Mouse (Mus musculus): ENCODE data around the gene Capn5. TPM values are rescaled to one million over a fixed set of nuclear protein-coding genes. Genes with fewer than 3 reads are reported as not detected.

Capn5 gene
- total and polyA plus RNA-seq, 3 experiments = 0.04 to 0.54 TPM; not detected in 1

GRCm38 (mm10) chr7:98177071-98177485 lies 996 bp downstream of the Capn5 start:
- Histone ChIP-seq H3K9ac (ENCODE audit: control insufficient read depth, low read depth, low read length, poor library complexity, severe bottlenecking) (no peak overlapping the region), H3K4me3 (ENCODE audit: control insufficient read depth in 1 of 2, insufficient read depth in 1 of 2, low read depth in 2 of 2, low read length in 2 of 2) (no peak overlapping the region), H3K27ac (ENCODE audit: control insufficient read depth, low read depth, low read length) (no peak overlapping the region), H3K36me3 (ENCODE audit: control insufficient read depth in 1 of 2, insufficient read depth in 2 of 2, low read length in 2 of 2) (no peaks in the 10 kb centered on the region), H3K79me2 (ENCODE audit: control insufficient read depth, insufficient read depth, low read length, poor library complexity) (no peaks in the 10 kb centered on the region), H3K9me3 (replicated peaks; ENCODE audit: insufficient read depth, low read length) (no peaks in the 10 kb centered on the region), H3K27me3 (ENCODE audit: control insufficient read depth in 1 of 2, insufficient read depth in 2 of 2, low read length in 2 of 2) (no peaks in the 10 kb centered on the region), H3K4me1 (ENCODE audit: control insufficient read depth in 1 of 2, insufficient read depth in 2 of 2, low read length in 2 of 2) (0 out of 4 replicates have a peak, but pooled peaks cover 0 to 3% of the 10 kb centered on the region in 2 experiments)
- no peak for DNase-seq (ENCODE audit: low read depth, low spot score)
- TF ChIP-seq ELF1 (IDR thresholded peaks at IDR 0.05; ENCODE audit: low read depth, low read length) = no peak

- Histone ChIP-seq H3K4me1 (ENCODE audit: control insufficient read depth in 1 of 2, insufficient read depth in 2 of 2, low read length in 2 of 2) (0 out of 4 replicates have a peak, but pooled peaks cover 2 to 3% of the 10 kb centered on the region in 2 experiments), H3K4me3 (ENCODE audit: control insufficient read depth in 1 of 2, insufficient read depth in 1 of 2, low read depth in 2 of 2, low read length in 2 of 2) (no peak overlapping the region), H3K79me2 (ENCODE audit: control insufficient read depth, insufficient read depth, low read length, poor library complexity) (no peaks in the 10 kb centered on the region), H3K27me3 (ENCODE audit: control insufficient read depth in 1 of 2, insufficient read depth in 2 of 2, low read length in 2 of 2) (no peaks in the 10 kb centered on the region), H3K9ac (ENCODE audit: control insufficient read depth, low read depth, low read length, poor library complexity, severe bottlenecking) (no peak overlapping the region), H3K27ac (ENCODE audit: control insufficient read depth, low read depth, low read length) (no peak overlapping the region), H3K36me3 (ENCODE audit: control insufficient read depth in 1 of 2, insufficient read depth in 2 of 2, low read length in 2 of 2) (no peaks in the 10 kb centered on the region), H3K9me3 (replicated peaks; ENCODE audit: insufficient read depth, low read length) (no peaks in the 10 kb centered on the region)
- TF ChIP-seq TAL1 (IDR thresholded peaks at IDR 0.05; ENCODE audit: low read length) = no peak
- no peak for TF ChIP-seq TBP (IDR thresholded peaks at IDR 0.05; ENCODE audit: low read depth, low read length)
- TF ChIP-seq ZC3H11A (IDR thresholded peaks at IDR 0.05; ENCODE audit: low read depth, low read length) = no peak
- no peak for TF ChIP-seq USF2 (IDR thresholded peaks at IDR 0.05; ENCODE audit: borderline replicate concordance in 1 of 2, insufficient read depth in 1 of 2, low read depth in 1 of 2, low read length in 2 of 2)
- no peak for TF ChIP-seq ZKSCAN1 (IDR thresholded peaks at IDR 0.05; ENCODE audit: low read depth, low read length)
- TF ChIP-seq MXI1 (IDR thresholded peaks at IDR 0.05; ENCODE audit: low read depth, low read length) = no peak
- no peak for TF ChIP-seq RCOR1 (IDR thresholded peaks at IDR 0.05; ENCODE audit: low read depth, low read length)
- no peak for TF ChIP-seq ZNF384 (IDR thresholded peaks at IDR 0.05; ENCODE audit: low read depth, low read length)
- TF ChIP-seq POLR2A (IDR thresholded peaks at IDR 0.05; ENCODE audit: control insufficient read depth in 1 of 2, insufficient read depth in 1 of 2, low read depth in 1 of 2, low read length in 2 of 2, poor library complexity in 1 of 2) = no peak
- TF ChIP-seq RAD21 (IDR thresholded peaks at IDR 0.05; ENCODE audit: low read depth, low read length) = no peak
- no peak for TF ChIP-seq MYB (IDR thresholded peaks at IDR 0.05; ENCODE audit: low read depth, low read length)
- TF ChIP-seq ETS1 (IDR thresholded peaks at IDR 0.05; ENCODE audit: low read depth, low read length) = no peak
- TF ChIP-seq CTCF (IDR thresholded peaks at IDR 0.05 in 2 of 3, conservative IDR thresholded peaks at IDR 0.05 in 1 of 3; ENCODE audit: control insufficient read depth in 1 of 3, insufficient read depth in 1 of 3, low read depth in 2 of 3, low read length in 3 of 3, poor library complexity in 1 of 3, severe bottlenecking in 1 of 3) = no peak
- no peak for TF ChIP-seq MAX (IDR thresholded peaks at IDR 0.05; ENCODE audit: low read length)
- no peak for DNase-seq (ENCODE audit: low read depth, low spot score)
Observed at GRCm38 (mm10) chr7:98176322-98177070, 1.6 kb downstream of the Capn5 start.

Data from MEL (cell line).